Comparison of ENCODE assay signal across 8 mouse cellular contexts in genomic region chr17:87264054-87264830, GRCm38 (mm10). TPM values are rescaled to one million over a fixed set of nuclear protein-coding genes. Genes with fewer than 3 reads are reported as not detected.
DNase-seq lines count a peak whose midpoint lies in the region; ATAC-seq lines count a peak whose summit lies in the region.

No protein-coding gene starts in this region.

- no peak for ATAC-seq in lung, embryonic 16.5 days (ENCODE audit: low read depth)
- no peak for ATAC-seq in forebrain, embryonic 11.5 days (replicated peaks; ENCODE audit: low FRiP score)
- no peak for ATAC-seq in limb, embryonic 11.5 days (ENCODE audit: insufficient number of reproducible peaks, low FRiP score, low TSS enrichment, low read depth)
- no peak for ATAC-seq in neural tube, embryonic 15.5 days (ENCODE audit: low FRiP score)
- ATAC-seq in inflammation-experienced regulatory T-cells, adult 6 months, result no peak
- no peak for ATAC-seq in megakaryocyte progenitor cell, adult 5-6 weeks (replicated peaks; ENCODE audit: poor library complexity)

- peak overlapping the region; percentile 96; the same call in 1 of the 2 replicates for H3K9ac ChIP-seq in lung, embryonic 16.5 days (ENCODE audit: low read length)
- no peak overlapping the region for H3K9ac ChIP-seq in forebrain, embryonic 11.5 days (ENCODE audit: low read length)
- H3K9ac ChIP-seq in limb, embryonic 11.5 days (ENCODE audit: low read length), result peak overlapping the region; percentile 89; the same call in 1 of the 2 replicates
- H3K9ac ChIP-seq in neural tube, embryonic 15.5 days (replicated peaks), result peak overlapping the region; percentile 91; the same call in 1 of the 2 replicates

- 82% methylated on average over 11 of the region's 11 CpGs for WGBS in lung, embryonic 16.5 days
- WGBS in forebrain, embryonic 11.5 days, result 92% methylated on average over 11 of the region's 11 CpGs
- WGBS in limb, embryonic 11.5 days, result 93% methylated on average over 11 of the region's 11 CpGs
- 92% methylated on average over 11 of the region's 11 CpGs for WGBS in neural tube, embryonic 15.5 days

- H3K9me3 ChIP-seq in lung, embryonic 16.5 days (ENCODE audit: control insufficient read depth, low read length), result no peaks in the 10 kb centered on the region
- no peaks in the 10 kb centered on the region for H3K9me3 ChIP-seq in forebrain, embryonic 11.5 days (ENCODE audit: control insufficient read depth, low read length)
- H3K9me3 ChIP-seq in limb, embryonic 11.5 days (ENCODE audit: control insufficient read depth, low read length), result no peaks in the 10 kb centered on the region
- peaks cover 10% of the 10 kb centered on the region; the same call in 1 of the 2 replicates for H3K9me3 ChIP-seq in neural tube, embryonic 15.5 days (replicated peaks)

- H3K4me1 ChIP-seq in lung, embryonic 16.5 days (replicated peaks; ENCODE audit: control insufficient read depth, insufficient read depth, low read length), result peaks cover 9% of the 10 kb centered on the region
- H3K4me1 ChIP-seq in forebrain, embryonic 11.5 days (replicated peaks; ENCODE audit: control insufficient read depth, insufficient read depth, low read length), result peaks cover 9% of the 10 kb centered on the region
- H3K4me1 ChIP-seq in limb, embryonic 11.5 days (ENCODE audit: control insufficient read depth, insufficient read depth, low read length), result peaks cover 9% of the 10 kb centered on the region
- peaks cover 17% of the 10 kb centered on the region for H3K4me1 ChIP-seq in neural tube, embryonic 15.5 days

- H3K4me2 ChIP-seq in lung, embryonic 16.5 days (ENCODE audit: low read depth, low read length), result peak overlapping the region; percentile 63
- H3K4me2 ChIP-seq in forebrain, embryonic 11.5 days (ENCODE audit: low read depth, low read length, severe bottlenecking), result peak overlapping the region; percentile 85; the same call in 1 of the 2 replicates
- H3K4me2 ChIP-seq in limb, embryonic 11.5 days (ENCODE audit: low read depth, severe bottlenecking), result peak overlapping the region; percentile 81; the same call in 1 of the 2 replicates
- peak overlapping the region; percentile 67 for H3K4me2 ChIP-seq in neural tube, embryonic 15.5 days

- H3K4me3 ChIP-seq in lung, embryonic 16.5 days (ENCODE audit: low read length), result 0 out of 2 replicates have a peak overlapping the region, but pooled peaks have one; percentile 4
- H3K4me3 ChIP-seq in forebrain, embryonic 11.5 days (ENCODE audit: low read depth, low read length), result no peak overlapping the region; the same call in 1 of the 2 replicates
- H3K4me3 ChIP-seq in limb, embryonic 11.5 days (ENCODE audit: low read depth, low read length), result peak overlapping the region; percentile 61
- H3K4me3 ChIP-seq in neural tube, embryonic 15.5 days (replicated peaks), result peak overlapping the region; percentile 72

- H3K36me3 ChIP-seq in lung, embryonic 16.5 days (ENCODE audit: control insufficient read depth, insufficient read depth, low read length), result peaks cover 12% of the 10 kb centered on the region
- no peaks in the 10 kb centered on the region; the same call in 1 of the 2 replicates for H3K36me3 ChIP-seq in forebrain, embryonic 11.5 days (ENCODE audit: control insufficient read depth, insufficient read depth, low read length)
- H3K36me3 ChIP-seq in limb, embryonic 11.5 days (ENCODE audit: control insufficient read depth, insufficient read depth, low read length), result peaks cover 5% of the 10 kb centered on the region; the same call in 1 of the 2 replicates
- peaks cover 39% of the 10 kb centered on the region for H3K36me3 ChIP-seq in neural tube, embryonic 15.5 days

- DNase-seq in lung, postnatal 14 days, result no peak
- DNase-seq in forebrain, embryonic 11.5 days (ENCODE audit: low spot score), result no peak
- no peak for DNase-seq in limb, embryonic 11.5 days (ENCODE audit: low spot score)
- DNase-seq in cerebellum, adult 8-10 months, result no peak

- no peaks in the 10 kb centered on the region for H3K27me3 ChIP-seq in lung, embryonic 16.5 days (ENCODE audit: control insufficient read depth, insufficient read depth, low read depth, low read length)
- H3K27me3 ChIP-seq in forebrain, embryonic 11.5 days (ENCODE audit: control insufficient read depth, insufficient read depth, low read length), result no peaks in the 10 kb centered on the region
- no peaks in the 10 kb centered on the region for H3K27me3 ChIP-seq in limb, embryonic 11.5 days (ENCODE audit: control insufficient read depth, insufficient read depth, low read length)
- no peaks in the 10 kb centered on the region for H3K27me3 ChIP-seq in neural tube, embryonic 15.5 days (replicated peaks)

- H3K27ac ChIP-seq in lung, embryonic 16.5 days (ENCODE audit: low read length), result no peak overlapping the region
- H3K27ac ChIP-seq in forebrain, embryonic 11.5 days (ENCODE audit: low read depth, low read length), result no peak overlapping the region
- no peak overlapping the region for H3K27ac ChIP-seq in limb, embryonic 11.5 days (replicated peaks; ENCODE audit: low read depth, low read length)
- no peak overlapping the region for H3K27ac ChIP-seq in neural tube, embryonic 15.5 days (replicated peaks)

RNA-seq across cellular contexts. Expression of gene Mcfd2, which starts 1.5 kb away (rescaled TPM):
- 113 and 118 TPM in 2 replicates for polyA plus RNA-seq in lung, embryonic 16.5 days (2015; fragmentation: Nextera tagmentation; extraction: Ambion mirVana)
- polyA plus RNA-seq in forebrain, embryonic 11.5 days (2014; fragmentation: Nextera tagmentation; extraction: Ambion mirVana), result 65.6 and 66.7 TPM in 2 replicates
- 77.6 and 80.0 TPM in 2 replicates for polyA plus RNA-seq in limb, embryonic 11.5 days (2014; fragmentation: Nextera tagmentation; extraction: Ambion mirVana)
- 45.3 and 57.3 TPM in 2 replicates for polyA plus RNA-seq in neural tube, embryonic 15.5 days (2015; fragmentation: Nextera tagmentation; extraction: Ambion mirVana)
- polyA plus RNA-seq in inflammation-experienced regulatory T-cells, adult 6 months (2017; shearing (Covaris generic)), result 10 to 100 TPM; 20.8 to 40.7 (median 37.4) TPM
- total RNA-seq in megakaryocyte progenitor cell, adult 5-6 weeks (2015), result 41.7 and 41.8 TPM in 2 replicates
- total RNA-seq in megakaryocyte progenitor cell, adult 5-6 weeks (2017), result 111 and 130 TPM in 2 replicates

RNA-seq across cellular contexts. Expression of gene Ttc7, which starts 18.4 kb away (rescaled TPM):
- polyA plus RNA-seq in lung, embryonic 16.5 days (2015; fragmentation: Nextera tagmentation; extraction: Ambion mirVana), result 6.1 and 6.4 TPM in 2 replicates
- polyA plus RNA-seq in forebrain, embryonic 11.5 days (2014; fragmentation: Nextera tagmentation; extraction: Ambion mirVana), result 4.2 and 4.3 TPM in 2 replicates
- polyA plus RNA-seq in limb, embryonic 11.5 days (2014; fragmentation: Nextera tagmentation; extraction: Ambion mirVana), result 1.8 and 3.9 TPM in 2 replicates
- 7.2 and 12.0 TPM in 2 replicates for polyA plus RNA-seq in neural tube, embryonic 15.5 days (2015; fragmentation: Nextera tagmentation; extraction: Ambion mirVana)
- 10 to 100 TPM; 16.9 to 22.6 (median 20.6) TPM for polyA plus RNA-seq in inflammation-experienced regulatory T-cells, adult 6 months (2017; shearing (Covaris generic))
- total RNA-seq in megakaryocyte progenitor cell, adult 5-6 weeks (2015), result 47.8 and 54.7 TPM in 2 replicates
- total RNA-seq in megakaryocyte progenitor cell, adult 5-6 weeks (2017), result 53.2 and 58.5 TPM in 2 replicates
